Mouse (Mus musculus) layer of hippocampus, adult 9-10 months (tissue): ENCODE measurements around the gene Fbxo36.
A peak's percentile ranks its signal among the peaks of the same experiment; 100 is the strongest.

Experiments
- DNase-seq: peaks from one replicate; pipeline ENCODE4 v3.0.0; 2022; ENCODE audit warnings: low spot score

Fbxo36 gene

DNA sequence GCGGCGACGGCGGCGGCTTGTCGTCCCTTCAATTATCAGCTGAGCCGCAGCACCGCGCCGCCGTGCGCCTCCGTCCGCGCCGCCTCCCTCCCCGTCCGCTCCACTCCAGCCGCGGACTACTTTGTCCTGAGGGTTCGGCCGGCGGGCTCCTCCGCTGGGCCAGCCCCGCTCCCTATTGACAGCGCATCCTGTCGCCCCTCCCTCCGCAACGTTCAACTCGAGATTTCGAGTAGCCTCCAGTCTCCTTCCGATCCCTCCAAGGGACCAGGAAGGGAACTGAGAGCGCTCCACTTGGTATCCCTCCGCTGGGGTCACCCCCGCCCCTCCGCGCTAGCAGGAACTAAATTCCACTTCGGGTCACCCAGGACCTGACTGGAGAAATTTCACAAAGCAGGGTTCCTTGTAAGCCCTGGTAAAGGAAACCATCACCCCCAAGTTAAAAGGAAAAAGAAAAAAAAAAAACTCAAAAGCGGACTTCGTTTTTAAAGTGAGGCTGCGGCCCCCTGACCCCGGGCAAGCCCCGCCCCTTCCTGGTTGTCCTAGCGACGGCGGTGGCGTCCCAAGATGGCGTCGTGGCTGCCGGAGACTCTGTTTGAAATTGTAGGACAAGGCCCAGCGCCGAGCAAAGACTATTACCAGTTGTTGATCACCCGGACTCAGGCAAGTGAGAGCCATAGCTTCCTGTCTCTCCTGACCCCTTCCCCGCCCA, at the start of gene Fbxo36:
Gene Fbxo36 (plus strand): TSS at position 533 of the 709 bp plus-strand sequence.
- peak; percentile 85 for DNase-seq

DNA sequence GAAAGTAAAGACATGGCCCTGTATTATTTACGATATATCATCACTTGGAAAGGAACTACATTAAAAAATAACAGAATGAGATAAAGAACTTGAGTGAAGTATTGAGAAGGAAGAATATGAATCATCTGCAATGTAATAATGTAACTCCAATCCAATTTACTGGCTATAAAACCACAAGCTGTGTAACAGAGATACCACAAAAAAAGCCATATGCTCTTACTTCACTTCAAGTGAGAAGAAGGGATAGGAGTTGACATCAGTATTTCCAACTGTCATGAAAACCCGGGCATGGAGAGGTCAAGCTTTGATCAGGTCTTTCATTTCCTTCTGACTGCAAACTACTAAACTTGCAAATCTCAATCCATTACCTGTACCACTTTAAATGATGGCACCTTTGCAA, 48.2 kb upstream of the Fbxo36 start:
- no peak for DNase-seq

DNA sequence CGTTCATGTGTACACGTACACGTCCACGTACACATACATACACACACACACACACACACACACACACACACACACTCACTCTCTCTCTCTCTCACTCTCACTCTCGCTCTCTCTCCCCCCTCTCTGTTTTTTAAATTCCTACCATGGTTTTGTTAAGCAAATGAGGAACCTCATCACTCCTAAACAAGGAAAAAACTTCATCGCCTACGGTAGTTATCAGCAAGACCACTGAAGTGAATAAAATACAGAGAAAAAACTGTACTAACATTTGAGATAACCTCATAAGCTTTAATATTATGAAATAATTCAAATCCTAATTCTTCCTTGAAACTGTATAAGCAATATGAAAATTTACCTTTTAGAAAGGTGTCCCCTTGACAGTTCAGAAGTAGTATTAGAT, 44.3 kb upstream of the Fbxo36 start:
- no peak for DNase-seq

DNA sequence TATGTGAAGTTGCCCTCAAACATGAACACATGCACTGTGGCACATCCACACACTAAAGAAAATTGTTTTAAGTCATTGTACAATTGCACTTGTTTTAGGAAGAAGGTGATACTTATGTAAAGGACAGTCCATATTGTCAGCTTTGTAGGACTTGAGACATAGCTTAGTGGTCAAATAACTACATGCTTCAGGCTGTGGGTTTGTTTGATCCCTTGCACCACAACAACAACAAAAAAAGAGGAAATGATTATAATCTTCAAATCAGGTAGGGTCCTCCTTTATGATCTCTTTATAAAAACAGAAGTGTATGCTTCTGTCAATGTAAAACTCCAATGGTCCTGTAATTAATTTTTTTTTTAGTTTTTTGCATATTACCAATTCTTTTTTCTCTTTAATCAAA, 40.5 kb upstream of the Fbxo36 start:
- DNase-seq: no peak

DNA sequence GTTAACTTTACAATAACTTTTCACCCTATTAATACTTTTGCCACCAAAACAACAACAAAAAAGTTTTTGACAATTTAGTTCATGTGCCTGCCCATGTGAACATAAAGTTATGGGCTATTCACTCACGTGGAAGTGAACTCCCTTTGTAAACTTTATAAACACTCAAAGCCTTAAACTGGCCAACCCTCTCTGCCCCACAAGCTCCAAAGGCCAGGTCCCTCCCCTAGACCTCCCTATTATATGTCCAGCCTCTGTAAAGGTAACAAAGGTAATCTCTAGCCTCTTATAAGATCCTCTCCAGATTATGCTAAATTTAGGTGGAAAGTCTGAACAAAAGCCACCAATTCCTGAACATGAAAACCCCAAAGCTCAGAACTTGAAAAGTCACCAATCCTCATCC, 35.9 kb upstream of the Fbxo36 start:
- no peak for DNase-seq

DNA sequence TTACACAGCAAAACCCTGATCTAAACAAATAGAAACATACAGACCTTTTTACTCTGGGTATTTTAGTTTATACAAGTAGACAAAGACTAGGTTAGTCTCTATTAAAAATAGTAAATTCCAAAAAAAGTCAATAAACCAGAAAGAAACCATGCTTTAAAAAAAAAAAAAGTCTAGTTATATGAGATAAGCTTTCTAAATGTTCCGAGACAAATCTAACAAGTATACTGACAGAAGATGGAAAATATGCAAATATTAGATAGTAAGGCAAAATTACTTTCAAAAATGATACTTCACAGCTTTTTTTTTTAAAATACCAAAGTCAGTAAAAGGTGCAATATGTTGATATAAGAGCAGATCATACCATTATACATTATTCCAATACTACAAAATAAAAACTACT, 22.0 kb upstream of the Fbxo36 start:
- no peak for DNase-seq

DNA sequence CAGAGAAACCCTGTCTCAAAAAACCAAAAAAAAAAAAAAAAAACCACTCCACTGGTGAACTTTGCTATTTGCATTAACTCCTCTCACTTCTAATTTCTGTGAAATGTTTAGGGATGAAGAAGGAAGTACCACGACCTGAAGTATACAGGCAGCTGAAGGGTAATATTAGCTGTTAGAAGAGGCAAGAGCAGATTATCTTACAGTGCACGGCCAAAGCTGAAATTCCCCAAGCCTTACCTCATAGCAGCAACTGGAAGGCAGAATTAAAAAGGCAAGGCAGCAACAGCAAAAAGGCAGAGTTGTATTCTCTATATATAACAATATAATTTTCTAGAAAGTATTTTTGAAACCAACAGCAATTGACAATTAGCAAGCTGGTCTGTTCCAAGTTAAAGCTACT, 14.6 kb upstream of the Fbxo36 start:
- no peak for DNase-seq

DNA sequence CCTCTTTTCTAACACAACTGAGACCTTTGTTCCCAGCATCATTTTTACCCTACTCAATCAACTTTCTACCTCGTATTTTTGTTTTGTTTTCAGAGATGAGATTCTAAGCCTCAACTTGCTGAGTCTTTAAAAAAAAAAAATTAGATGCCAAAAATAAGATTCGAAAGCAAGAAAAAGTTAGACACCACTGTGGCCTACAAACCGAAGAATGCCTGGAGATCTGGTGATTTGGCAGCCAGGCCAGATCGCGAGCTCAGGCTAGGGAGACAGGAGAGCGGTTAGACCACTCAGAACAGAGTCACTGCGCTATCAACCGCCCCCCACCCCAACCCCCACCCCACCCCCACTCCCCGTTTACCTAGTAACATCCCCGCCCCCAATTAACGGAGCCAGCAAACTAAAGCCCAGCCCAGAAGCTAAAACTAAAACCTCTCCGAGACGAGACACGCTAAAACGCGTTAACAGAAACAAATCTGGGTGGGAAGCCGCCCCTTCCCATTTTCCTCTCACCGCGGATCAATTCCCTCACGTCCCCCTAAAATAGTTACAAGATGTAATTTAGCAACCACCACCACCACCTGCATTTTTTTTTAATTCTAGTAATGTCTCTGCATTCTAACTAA, 2.0 kb upstream of the Fbxo36 start:
- DNase-seq: no peak

DNA sequence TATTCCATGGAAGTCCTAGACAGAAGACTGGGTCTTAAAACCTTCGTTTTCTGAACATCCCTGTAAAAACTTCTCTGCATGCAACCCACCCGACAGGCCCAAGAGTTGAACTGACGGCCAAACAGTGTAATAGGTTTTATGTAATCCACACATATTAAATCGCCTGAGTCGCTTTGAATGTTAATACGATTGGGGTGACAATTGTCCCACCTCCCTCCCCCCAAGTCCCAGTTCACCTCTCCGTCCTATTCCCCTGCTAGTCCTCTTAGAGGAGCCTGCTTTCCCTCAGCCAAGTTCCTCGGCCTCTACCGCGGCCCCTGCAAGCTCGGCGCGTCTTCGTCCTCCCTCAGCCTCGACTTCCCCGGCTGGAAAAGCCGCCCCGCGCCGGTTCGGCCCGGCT, 1.5 kb upstream of the Fbxo36 start:
- no peak for DNase-seq

DNA sequence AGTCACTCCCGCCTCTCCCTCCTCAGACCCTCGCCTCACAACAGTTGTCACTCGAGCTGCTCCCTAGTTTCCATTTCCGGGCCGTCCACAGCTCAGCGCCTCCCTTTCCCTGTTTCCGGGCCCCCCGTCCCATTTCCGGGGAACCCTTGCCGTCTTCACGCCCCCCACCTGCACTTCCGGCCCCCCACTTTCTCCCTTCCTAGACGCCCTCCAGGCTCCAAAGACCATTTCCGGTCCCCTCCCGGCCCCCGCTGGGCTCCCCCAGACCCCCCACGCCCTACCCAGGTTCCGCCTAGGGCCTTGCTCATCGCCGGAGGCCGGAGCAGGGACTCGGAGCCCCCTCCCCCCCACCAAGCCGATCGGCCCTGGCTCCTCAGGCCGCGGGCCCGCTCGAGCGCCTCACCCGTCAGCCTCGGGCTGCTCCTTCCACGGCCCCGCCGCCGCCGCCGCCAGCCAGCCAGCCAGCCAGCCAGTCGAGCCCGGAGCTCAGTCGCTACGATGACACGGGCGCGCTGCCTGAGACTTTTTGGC, 955 bp upstream of the Fbxo36 start:
- DNase-seq: no peak

DNA sequence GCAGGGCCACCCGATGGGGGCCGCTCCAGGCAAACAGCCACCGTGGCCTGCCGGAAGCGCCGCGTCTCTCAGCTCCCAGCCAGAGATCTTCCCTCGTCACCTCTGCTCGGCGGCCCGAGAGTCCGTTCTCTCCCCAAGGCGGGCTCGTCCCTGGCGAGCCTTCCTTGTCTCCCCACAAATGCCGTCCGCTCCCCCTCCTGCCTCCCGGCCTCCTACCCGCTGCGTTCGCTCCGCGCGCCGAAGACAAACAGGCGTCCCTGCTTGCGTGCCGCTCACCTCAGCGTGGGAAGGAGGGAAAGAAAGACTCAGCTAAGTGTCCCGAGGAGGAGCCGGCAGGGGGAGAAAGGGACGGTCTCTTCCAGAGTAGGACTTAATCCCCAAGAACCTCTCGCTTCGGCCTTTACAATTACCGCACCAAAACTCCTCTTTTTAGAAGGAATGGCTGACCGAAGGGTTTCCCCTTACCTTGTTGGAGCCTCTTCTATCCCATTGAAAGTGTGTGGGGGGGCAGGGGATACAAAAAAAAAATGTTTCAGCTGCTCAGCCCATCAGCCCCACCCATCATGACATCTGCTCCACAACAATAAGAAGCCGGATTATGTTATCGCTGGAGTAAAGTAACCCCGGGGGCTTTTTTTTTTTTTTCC, 500 bp downstream of the Fbxo36 start, which contains the start of gene Trip12:
Gene Trip12 (minus strand): TSS at position 499 of the 647 bp plus-strand sequence.
- DNase-seq: no peak

DNA sequence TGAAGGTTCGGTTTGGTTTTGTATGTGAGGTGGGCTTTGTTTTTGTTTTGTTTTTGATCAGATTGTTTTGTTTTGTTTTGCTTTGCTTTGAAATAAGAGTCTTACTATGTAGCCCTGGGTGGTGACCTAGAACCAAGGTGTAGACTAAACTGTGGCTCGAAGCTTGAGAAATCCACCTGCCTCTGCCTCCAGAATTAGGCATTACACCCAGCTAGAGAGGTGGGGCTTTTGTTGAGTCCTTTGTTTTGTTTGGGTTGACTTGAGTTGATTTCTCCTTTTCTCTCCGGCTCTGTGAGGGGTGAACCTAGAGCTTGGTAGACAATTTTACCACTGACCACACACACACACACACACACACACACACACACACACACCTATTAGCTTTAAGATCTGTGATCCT, 1.4 kb downstream of the Fbxo36 start:
- no peak for DNase-seq

DNA sequence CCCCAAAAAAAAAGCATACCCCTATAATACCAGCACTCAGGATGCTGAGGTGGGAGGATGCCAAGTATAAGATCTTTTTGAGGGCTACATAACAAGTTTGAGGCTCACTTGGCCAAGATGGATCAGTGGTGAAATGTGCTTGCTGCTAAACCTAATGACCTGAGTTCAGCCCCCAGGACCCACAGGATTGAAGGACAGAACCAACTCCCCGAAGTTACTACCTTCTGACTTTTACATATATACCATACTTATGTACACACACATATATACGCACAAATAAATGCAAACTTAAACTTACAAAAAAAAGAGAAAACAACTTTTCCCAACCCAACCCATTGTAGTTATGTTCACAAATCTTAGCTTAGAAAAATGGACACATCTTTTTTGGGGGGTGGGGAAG, 3.7 kb downstream of the Fbxo36 start:
- no peak for DNase-seq

DNA sequence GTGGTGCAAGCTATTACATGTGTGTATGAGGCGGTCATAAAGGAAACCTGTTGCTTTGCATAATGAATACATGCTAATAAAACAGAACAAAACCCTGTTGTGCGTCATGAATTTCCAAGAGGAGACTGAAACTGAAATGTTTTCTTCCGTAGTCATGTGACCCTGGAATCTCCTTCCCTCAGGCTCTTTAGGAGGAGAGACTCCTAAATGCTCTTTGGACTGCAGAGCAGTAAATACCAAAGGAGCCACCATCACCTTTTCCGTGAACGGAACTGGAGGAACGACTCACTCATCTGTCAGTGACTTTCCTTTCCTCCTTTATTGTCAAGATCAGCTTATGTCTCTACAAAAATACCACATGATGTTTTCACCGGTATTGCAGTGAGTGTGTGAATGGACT, 8.1 kb downstream of the Fbxo36 start:
- no peak for DNase-seq

DNA sequence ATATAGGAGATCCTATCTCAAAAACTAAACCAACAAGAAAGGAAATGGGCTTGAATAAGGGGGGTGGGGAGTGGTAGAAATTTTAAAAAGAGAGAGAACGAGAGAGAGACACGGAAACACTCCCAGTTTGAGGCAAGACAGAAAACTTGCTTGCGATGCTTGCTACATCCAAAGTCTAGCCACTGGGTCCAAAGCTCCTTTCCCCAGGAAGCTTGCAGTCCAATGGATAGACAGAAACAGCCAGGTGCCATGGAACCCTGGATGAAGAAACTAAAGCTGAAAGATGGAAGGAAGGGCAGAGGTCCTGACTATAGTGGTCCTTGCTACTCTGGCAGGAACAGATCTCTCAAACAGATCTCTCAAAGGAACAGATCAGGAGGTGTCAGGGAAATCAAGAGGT, 8.7 kb downstream of the Fbxo36 start:
- no peak for DNase-seq

DNA sequence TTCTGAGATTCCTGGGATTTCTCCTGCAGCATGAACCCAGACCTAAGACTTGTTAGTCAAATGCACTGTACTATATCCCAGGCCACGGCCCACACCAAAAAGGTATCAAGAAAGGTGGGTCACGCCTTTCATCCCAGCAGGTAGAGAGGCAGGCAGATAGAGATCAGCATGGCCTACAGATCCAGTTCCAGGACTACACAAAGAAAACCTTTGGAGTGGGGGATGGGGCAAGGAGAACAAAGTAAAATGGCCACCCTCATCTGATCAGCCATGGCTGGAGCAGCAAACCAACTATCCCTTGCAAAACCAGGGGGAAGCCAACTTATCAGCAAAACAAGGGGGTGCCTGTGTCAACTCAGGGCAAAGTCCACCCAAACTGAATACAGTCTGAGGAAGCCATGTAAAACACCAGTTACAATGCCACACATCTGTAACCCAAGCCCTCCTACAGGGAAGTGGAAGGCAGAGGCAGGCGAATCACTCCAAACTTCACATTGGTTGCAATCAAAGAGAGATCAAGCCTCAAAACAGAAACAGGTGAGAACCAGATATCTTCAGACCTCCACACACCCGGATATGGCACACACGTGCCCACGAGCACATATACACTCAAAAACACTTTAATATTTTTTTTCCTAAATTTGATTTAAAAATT, 9.3 kb downstream of the Fbxo36 start:
- DNase-seq: no peak

DNA sequence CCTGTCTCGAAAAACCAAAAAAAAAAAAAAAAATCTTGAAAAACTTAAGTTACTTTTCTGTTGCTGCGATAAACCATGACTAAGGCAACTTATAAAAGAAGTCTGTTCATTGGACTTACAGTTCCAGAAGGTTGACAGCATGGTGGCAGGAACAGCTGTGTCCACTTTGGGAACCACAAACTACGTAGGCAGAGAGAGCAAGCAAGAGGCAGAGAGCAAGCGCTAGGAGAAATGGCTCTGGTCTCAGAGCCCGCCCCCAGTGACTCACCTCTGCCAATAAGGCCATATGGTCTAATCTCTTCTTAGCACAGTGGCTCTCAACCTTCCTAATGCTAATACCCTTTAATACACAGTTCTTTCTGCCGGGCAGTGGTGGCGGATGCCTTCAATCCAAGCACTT, 10.2 kb downstream of the Fbxo36 start:
- DNase-seq: no peak

DNA sequence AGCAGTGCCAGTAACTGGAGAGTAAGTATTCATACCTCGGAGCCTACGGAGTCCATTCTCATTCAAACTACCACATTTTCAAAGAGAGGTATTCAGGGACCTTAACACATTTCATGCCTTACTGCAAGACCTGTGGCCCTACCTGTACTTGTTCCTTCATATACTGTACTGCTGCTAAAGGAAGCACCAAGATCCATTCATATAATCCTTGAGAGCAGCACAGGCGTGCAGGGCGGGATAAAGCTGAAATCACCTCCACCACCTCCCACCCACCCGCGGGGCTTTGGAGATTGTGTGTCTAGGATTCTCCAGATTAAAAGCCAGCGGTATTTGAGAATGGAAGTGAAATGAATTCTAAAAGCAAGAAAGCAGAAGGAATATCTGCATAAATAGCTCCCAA, 10.8 kb downstream of the Fbxo36 start:
- no peak for DNase-seq

DNA sequence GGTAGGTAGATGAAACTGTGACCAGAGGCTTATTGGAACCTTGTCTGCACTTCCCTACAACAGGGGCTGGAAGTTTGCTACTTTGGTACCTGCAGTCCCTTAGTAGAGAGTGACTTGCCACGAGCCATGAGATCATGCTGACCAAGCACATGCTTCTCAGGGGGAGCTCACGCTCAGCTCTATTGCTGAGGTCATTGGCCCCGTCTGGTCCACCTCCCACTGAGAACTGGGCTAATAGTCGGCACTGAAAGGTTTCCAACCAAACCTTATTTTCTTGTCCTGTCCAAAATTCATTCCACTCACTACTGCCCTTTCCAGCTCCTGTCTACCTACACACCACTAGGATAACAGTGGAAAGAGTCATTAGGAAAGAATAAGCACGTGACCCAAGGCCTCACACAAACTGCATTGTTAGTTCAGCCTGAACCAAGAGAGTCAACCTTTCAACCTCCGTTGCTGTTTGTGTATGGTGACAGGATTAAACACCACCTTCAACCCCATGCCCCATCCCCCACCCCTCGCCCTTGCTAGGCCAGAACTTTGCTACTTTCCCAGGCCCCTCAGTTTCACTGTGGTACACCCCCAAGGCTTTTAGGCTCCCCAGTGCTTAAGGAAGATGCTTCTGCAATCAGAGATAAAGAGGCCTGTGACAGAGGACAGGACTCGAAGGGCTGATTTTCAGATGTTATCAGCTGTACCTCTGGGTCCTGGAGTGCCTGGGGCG, 12.0 kb downstream of the Fbxo36 start:
- no peak for DNase-seq

DNA sequence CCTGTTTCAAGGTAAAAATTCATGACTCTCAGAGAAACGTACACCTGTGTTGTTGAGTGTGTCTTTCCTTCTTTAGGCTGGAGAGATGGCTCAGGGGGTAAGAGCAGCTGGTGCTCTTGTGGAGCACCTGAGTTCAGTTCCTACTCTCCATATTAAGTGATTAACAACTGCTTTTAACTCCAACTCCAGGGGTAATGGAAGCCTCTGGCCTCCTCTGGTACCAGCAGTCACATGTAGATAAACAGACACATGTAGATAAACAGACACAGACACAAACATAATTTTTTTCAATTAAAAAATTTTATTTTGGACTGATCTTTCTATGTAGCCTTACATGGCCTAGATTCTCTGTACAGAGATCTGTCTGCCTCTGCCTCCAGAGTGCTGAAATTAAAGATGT, 14.1 kb downstream of the Fbxo36 start:
- no peak for DNase-seq

DNA sequence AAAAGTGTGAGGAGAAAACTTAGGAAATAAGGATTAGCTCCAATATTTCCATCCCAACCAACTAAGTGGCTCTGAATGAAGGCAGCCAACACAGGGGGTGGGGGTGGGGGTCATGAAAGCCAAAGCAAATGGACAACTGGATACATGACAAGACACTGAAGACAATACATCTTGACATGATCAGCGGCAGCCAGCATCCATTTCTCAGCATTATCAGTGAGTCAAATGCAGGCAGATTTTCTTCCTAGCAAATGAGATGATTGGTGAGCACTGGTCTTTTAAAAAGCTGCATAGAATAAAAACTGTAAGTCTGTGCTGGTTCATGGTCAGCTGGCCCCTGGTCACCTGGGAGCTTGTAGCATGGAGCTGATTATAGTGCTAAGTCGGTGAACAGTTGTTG, 15.3 kb downstream of the Fbxo36 start:
- DNase-seq: no peak

DNA sequence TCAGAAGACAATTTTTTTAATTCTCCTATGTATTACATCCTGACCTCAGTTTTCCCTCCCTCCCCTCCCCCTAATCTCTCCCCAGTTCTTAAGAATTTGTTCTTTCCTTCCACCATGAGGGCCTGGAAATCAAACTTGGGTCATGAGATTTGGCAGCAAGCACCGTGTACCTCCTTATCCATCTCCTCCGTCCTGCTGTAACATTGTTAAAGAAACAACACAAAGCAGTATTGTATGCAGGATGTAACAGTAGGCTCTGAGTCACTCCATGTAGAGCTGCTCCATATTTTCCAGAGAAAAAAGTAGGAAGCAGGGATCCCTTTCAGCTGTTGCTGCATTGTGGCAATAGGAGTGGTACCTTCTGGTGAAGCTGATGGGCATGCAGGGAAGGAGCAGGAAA, 16.1 kb downstream of the Fbxo36 start:
- DNase-seq: no peak
